Mouse (Mus musculus) olfactory bulb, adult 2 months (tissue): ENCODE results near the gene Nxpe4.

ENCODE experiments used
- CTCF ChIP-seq: fragments of 200-500 bp; IDR thresholded peaks from 2 replicates; pipeline ENCODE4 v1.5.1; 2012; ENCODE audit warnings: low read depth, mild to moderate bottlenecking, low read length, moderate library complexity; ENCODE audit not compliant: insufficient read depth
- POLR2A ChIP-seq: fragments of 200-500 bp; IDR thresholded peaks from 2 replicates; pipeline ENCODE4 v1.6.1; 2012; ENCODE audit warnings: mild to moderate bottlenecking, low read depth, low read length, moderate library complexity; ENCODE audit not compliant: insufficient read depth

GRCm38 (mm10) chr9:48388451-48388850, 226.6 kb downstream of the Nxpe4 start:
- TF ChIP-seq CTCF (no peak), POLR2A (no peak)
